Mouse (Mus musculus) kidney, embryonic 14.5 days (tissue): ENCODE measurements at regions not wholly inside any gene's neighbourhood (a gene's known extent, or its start where the extent isn't known, plus 50 kb on each side); places are given as distances from the start of the nearest gene placed in this dataset.

Experiments
- ATAC-seq: fragments of 200-750 bp; cut with Nextera tagmentation; 2 replicates; pipeline ENCODE4 v1.8.0; 2017; ENCODE audit warnings: moderate number of reproducible peaks, mild to moderate bottlenecking, moderate TSS enrichment, moderate library complexity; ENCODE audit not compliant: low FRiP score, low TSS enrichment
- H3K27ac ChIP-seq: fragments of 300-500 bp; sonication (generic); 2 replicates; pipeline ENCODE4 v1.5.1; 2014; ENCODE audit warnings: low read depth, mild to moderate bottlenecking, low read length, moderate library complexity, mixed read lengths
- H3K27me3 ChIP-seq: fragments of 300-500 bp; sonication (generic); 2 replicates; pipeline ENCODE4 v1.6.1; 2014; ENCODE audit warnings: mild to moderate bottlenecking, low read length; ENCODE audit not compliant: control insufficient read depth, insufficient read depth
- H3K36me3 ChIP-seq: fragments of 300-500 bp; sonication (generic); 2 replicates; pipeline ENCODE4 v1.6.1; 2014; ENCODE audit warnings: low read length, mixed read lengths; ENCODE audit not compliant: control insufficient read depth, insufficient read depth
- H3K4me1 ChIP-seq: fragments of 300-500 bp; sonication (generic); 2 replicates; pipeline ENCODE4 v1.6.1; 2014; ENCODE audit warnings: low read length, mixed read lengths; ENCODE audit not compliant: control insufficient read depth, insufficient read depth
- H3K4me2 ChIP-seq: fragments of 300-500 bp; sonication (generic); replicated peaks from 2 replicates; pipeline ENCODE4 v1.6.1; 2014; ENCODE audit warnings: low read depth, mild to moderate bottlenecking, low read length
- H3K4me3 ChIP-seq: fragments of 300-500 bp; sonication (generic); 2 replicates; pipeline ENCODE4 v1.5.1; 2014; ENCODE audit warnings: mild to moderate bottlenecking, low read length
- H3K9ac ChIP-seq: fragments of 300-500 bp; sonication (generic); 2 replicates; pipeline ENCODE4 v1.6.1; 2014; ENCODE audit warnings: low read depth, mild to moderate bottlenecking, low read length, moderate library complexity
- H3K9me3 ChIP-seq: fragments of 300-500 bp; sonication (generic); 2 replicates; pipeline ENCODE4 v1.6.1; 2016; ENCODE audit warnings: low read length; ENCODE audit not compliant: control insufficient read depth
- WGBS: fragments of 180-500 bp; shearing (Covaris S2); extraction: QIAGEN DNeasy Blood & Tissue Kit; methylation state at CpG from one replicate; pipeline ENCODE4 v1.1.7; 2014; 5-methylcytosine and 5-hydroxymethylcytosine counted together

DNA sequence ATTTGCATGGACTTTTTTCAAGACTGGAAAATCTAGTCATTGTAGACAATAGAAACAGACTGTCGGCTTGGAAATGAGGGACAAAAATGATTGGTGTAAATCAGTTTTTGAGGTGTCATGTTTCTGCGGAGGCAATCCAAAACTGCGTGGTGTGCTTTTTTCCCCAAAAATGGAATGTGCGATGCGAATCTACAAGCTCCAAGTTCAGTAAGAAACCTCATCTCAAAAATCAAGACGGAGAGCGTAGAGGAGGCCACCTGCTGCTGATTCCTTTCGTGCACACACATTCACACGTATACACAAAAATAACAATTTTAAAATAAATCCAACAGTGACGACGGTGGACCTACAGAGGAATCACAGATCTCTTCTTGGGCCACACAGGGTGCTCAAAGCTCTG lies 170.5 kb upstream of the Adgrl2 start:
- H3K9ac ChIP-seq = no peak overlapping the region
- no peaks in the 10 kb centered on the region for H3K27me3 ChIP-seq
- 87% methylated on average over 11 of the region's 11 CpGs for WGBS
- H3K4me1 ChIP-seq = peaks cover 6% of the 10 kb centered on the region; the same call in 1 of the 2 replicates
- no peaks in the 10 kb centered on the region for H3K36me3 ChIP-seq
- H3K4me2 ChIP-seq = no peak overlapping the region
- H3K9me3 ChIP-seq = no peaks in the 10 kb centered on the region
- no peak for ATAC-seq
- H3K27ac ChIP-seq = no peak overlapping the region
- H3K4me3 ChIP-seq = no peak overlapping the region

DNA sequence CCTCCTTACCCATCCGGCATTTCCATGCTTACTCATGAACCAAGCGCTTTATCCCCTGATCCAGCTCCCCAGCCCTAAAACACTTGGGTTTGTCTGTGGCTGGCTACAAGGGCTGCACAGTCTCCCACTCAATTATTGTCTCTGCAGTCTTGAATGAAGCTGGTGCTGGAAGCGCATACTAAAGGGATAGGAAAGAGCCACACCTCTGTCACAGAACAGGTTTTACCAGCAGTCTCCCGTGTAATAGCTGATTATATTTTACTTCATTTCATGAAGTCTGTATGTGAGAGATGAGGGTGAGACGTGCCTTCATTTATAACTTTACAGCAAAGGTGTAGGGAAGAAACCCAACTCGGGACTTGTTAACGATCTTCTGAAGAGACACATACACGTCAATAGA lies 167.0 kb upstream of the Adgrl2 start:
- Histone ChIP-seq H3K27me3 (no peaks in the 10 kb centered on the region), H3K9ac (no peak overlapping the region), H3K36me3 (no peaks in the 10 kb centered on the region), H3K4me1 (no peaks in the 10 kb centered on the region), H3K9me3 (no peaks in the 10 kb centered on the region), H3K4me2 (no peak overlapping the region), H3K27ac (no peak overlapping the region), H3K4me3 (no peak overlapping the region)
- ATAC-seq = no peak
- WGBS = 87% methylated on average over 8 of the region's 8 CpGs

DNA sequence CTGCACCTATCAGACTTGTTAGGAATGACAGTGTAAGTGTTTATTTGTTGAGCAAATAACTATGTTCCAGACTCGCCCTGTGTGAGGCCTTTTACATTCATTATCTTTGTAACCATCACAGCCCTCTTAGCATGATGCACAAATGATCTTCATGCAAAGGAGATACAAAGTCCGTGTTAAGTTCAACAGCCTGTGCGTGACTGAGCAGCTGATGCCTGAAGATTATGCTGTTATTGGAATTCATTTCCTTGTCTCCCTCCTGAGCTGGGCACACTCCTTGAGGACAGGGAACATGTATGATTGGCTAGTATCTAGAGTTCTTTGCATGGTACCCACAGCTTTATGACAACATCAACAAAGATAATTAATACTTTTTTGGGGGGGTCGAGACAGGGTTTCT lies 162.0 kb upstream of the Adgrl2 start:
- no peak overlapping the region for H3K4me2 ChIP-seq
- H3K4me3 ChIP-seq = no peak overlapping the region
- H3K9ac ChIP-seq = no peak overlapping the region
- WGBS = 85% methylated on average over 4 of the region's 4 CpGs
- H3K27ac ChIP-seq = no peak overlapping the region
- H3K27me3 ChIP-seq = no peaks in the 10 kb centered on the region
- no peak for ATAC-seq
- no peaks in the 10 kb centered on the region for H3K4me1 ChIP-seq
- H3K9me3 ChIP-seq = no peaks in the 10 kb centered on the region
- no peaks in the 10 kb centered on the region for H3K36me3 ChIP-seq

DNA sequence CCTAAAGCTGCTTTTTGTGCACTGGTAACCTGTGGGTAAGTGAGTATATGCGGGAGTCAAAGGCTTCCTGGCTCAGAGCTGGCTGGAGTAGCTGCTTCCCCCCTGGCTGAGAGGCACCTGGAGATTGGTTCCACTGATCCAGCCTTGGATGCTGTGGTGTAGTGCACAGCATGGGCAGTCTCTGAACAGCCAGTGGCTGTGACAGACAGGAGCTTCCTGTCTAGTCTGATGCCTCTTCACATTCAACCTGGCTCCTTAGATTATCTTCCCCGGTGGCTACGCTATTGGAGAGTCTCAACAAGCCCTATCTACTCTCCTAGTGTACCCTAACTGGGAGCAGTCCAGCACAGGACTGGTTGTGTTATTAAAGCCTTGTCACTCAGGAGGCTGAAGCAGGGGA lies 160.4 kb upstream of the Adgrl2 start:
- Histone ChIP-seq H3K4me2 (no peak overlapping the region), H3K9me3 (no peaks in the 10 kb centered on the region), H3K4me1 (no peaks in the 10 kb centered on the region), H3K27me3 (no peaks in the 10 kb centered on the region), H3K4me3 (no peak overlapping the region), H3K27ac (no peak overlapping the region), H3K36me3 (no peaks in the 10 kb centered on the region), H3K9ac (no peak overlapping the region)
- WGBS = 85% methylated on average over 3 of the region's 3 CpGs
- ATAC-seq = no peak

DNA sequence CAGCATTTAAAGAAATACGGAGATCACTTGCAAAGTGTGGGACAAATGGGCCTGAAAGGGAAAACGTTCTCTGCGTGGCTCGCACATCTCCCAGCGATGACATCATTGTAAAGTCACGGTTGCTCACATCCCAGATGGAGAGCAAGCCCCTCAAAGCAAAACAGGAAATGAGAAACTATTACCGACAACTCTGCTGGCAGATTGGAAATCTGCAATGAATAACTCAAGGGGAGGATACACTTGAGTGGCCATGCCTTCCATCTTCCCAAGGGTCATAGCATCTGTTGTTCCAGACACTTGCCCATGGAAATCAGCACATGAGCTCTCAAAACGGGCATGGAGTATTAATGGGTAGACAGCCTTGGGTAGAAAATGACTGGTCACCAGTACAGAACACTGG lies 158.3 kb upstream of the Adgrl2 start:
- peak; percentile 92 for ATAC-seq
- H3K27ac ChIP-seq = no peak overlapping the region; the same call in 1 of the 2 replicates
- no peak overlapping the region for H3K9ac ChIP-seq
- H3K4me1 ChIP-seq = no peaks in the 10 kb centered on the region
- H3K4me3 ChIP-seq = no peak overlapping the region
- H3K36me3 ChIP-seq = no peaks in the 10 kb centered on the region
- 24% methylated on average over 8 of the region's 8 CpGs for WGBS
- no peak overlapping the region for H3K4me2 ChIP-seq
- H3K9me3 ChIP-seq = no peaks in the 10 kb centered on the region
- no peaks in the 10 kb centered on the region for H3K27me3 ChIP-seq

DNA sequence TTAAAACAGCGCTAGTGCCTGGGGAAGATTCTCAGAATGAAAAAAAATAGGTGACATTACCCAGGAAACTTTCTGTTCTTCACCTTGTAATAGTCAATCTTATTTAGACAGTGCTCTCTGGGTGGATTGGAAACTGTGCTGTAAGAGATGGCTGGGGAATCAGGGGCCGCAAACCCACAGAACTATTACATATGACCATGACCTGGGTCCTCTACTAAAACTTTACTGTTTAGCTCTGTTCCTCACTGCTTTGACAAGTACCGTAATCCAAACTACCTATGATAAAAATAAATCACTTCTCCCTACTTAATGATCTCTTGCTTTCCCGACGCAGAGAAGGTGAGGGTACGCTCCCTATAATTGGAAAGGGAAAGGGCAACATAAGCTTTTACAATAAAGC lies 157.6 kb upstream of the Adgrl2 start:
- Histone ChIP-seq H3K27me3 (no peaks in the 10 kb centered on the region), H3K9me3 (no peaks in the 10 kb centered on the region), H3K27ac (no peak overlapping the region; the same call in 1 of the 2 replicates), H3K36me3 (no peaks in the 10 kb centered on the region), H3K4me1 (no peaks in the 10 kb centered on the region), H3K4me3 (no peak overlapping the region), H3K4me2 (no peak overlapping the region), H3K9ac (no peak overlapping the region)
- ATAC-seq = no peak
- WGBS = 61% methylated on average over 6 of the region's 6 CpGs

DNA sequence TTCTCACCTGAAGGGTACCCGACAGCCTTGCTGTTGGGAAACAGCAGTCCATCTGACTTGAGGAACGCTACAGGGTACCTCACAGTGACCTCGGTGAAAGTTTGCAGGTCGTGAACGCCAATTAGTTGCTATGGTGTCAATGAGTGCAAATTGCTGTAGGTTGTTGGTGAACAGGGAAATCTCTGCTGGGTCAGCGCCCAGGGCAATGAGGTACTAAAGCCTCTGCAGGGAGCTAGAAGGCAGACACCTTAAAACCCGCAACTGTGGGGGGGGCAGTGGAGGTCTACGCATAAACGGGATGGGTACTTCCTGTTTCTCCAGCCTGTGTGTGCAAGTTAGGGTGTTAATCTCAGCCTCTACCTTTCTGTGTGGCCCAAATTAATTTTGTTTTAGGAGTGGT lies 156.3 kb upstream of the Adgrl2 start:
- Histone ChIP-seq H3K4me3 (no peak overlapping the region), H3K36me3 (no peaks in the 10 kb centered on the region), H3K9me3 (no peaks in the 10 kb centered on the region), H3K9ac (no peak overlapping the region), H3K4me2 (no peak overlapping the region), H3K27me3 (no peaks in the 10 kb centered on the region), H3K4me1 (no peaks in the 10 kb centered on the region), H3K27ac (no peak overlapping the region)
- ATAC-seq = no peak
- 28% methylated on average over 9 of the region's 9 CpGs for WGBS

DNA sequence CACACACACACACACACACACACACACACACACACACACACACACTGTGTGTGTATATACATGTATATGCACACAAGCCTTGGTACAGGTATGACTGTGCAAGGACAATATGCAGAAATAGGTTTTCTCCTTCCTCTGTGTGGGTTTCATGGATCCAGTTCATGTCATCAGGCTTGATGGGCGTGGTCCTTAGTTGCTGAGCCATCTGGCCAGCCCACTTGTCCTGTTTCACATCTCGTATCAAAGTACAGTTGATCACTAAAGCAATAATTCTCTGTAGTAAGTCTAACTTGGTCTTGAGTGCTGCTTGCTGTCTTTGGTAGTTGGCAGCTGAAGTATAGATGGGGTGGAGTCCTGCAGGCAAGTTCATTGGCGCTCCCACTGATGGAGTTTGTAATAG lies 150.1 kb upstream of the Adgrl2 start:
- no peak for ATAC-seq

DNA sequence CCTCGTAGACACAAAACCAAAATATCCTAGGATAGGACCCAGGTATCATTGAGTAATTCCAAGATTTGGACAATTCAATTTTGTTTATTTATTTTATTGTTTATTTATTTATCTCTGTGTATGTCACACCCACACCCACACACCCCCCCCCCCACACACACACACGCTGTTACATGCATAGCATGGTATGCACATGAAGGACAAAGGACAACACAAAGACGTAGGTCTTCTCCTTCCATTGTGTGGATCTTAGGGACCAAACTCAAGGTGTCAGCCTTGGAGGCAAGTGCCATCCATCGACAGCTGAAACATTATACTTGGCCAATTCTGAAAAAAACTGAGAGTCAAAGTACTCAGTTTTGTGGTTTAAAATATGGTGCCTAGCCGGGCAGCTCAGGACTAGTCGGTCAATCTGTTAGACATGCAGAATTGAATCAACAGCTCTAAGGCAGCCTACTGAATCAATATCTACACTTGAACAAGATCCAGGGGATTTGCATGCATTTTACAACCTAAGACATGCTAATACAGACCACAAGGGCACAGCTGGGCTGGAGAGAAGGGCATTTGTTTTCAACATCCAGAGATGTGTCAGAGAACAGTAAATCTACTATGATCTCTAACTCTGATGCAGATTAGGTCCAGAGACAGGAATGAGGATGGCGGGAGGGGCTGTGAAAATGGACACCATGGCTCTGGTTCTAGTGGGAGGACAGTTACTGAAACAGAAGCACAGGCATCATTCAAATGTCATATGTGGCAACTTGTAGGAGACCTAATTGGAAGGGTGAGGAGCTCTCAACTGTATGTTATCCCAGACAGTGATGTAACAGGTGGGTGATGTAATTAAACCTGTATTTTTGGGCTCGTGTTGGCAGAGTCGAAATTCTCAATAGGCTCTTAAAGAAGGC lies 143.9 kb upstream of the Adgrl2 start:
- H3K27ac ChIP-seq = no peak overlapping the region
- 65% methylated on average over 9 of the region's 9 CpGs for WGBS
- peak; percentile 57; the same call in 1 of the 2 replicates for ATAC-seq

More for the DNA sequence above, 150.1 kb upstream of the Adgrl2 start:
- Histone ChIP-seq H3K36me3 (no peaks in the 10 kb centered on the region), H3K4me2 (no peak overlapping the region), H3K9me3 (no peaks in the 10 kb centered on the region), H3K27me3 (no peaks in the 10 kb centered on the region), H3K4me3 (no peak overlapping the region), H3K27ac (no peak overlapping the region), H3K9ac (no peak overlapping the region), H3K4me1 (no peaks in the 10 kb centered on the region)
- WGBS = 87% methylated on average over 3 of the region's 3 CpGs

More for the DNA sequence above, 143.9 kb upstream of the Adgrl2 start:
- Histone ChIP-seq H3K4me3 (no peak overlapping the region), H3K36me3 (no peaks in the 10 kb centered on the region), H3K4me1 (no peaks in the 10 kb centered on the region), H3K27me3 (no peaks in the 10 kb centered on the region), H3K9me3 (no peaks in the 10 kb centered on the region), H3K9ac (no peak overlapping the region), H3K4me2 (no peak overlapping the region)
